ENCODE assay signal across 18 mouse cellular contexts in the genomic region with DNA sequence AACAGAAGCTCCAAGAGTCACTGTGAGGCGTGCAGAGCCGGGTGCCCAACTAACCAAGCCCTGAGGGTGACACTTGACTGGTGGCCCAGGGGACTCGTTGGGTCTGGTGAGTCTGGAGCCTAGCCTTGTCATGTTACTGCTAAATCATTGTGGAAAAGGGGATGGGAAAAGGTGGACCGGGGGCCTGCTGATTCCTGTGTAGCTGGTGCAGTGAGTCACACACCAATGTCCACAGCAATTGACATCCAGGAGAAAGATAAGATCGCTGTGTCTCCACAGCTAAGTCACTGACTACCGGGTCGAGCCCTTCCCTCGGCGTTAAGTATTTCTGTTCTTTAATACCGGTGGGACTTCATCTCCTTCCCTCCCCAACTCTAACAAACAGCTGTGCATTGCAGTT.
"Had no signal": no experiment of that assay in that cellular context is flagged by ENCODE, and none has a peak within 500 bp of the region (broad histone marks: within the 10 kb centered on the region; RNA-seq: fewer than 3 reads in every experiment).

No protein-coding gene starts in this region.

- H3K4me1 ChIP-seq: liver, embryonic 13.5 days; midbrain, embryonic 12.5 days; midbrain, embryonic 15.5 days; neural tube, embryonic 13.5 days had no signal

- H3K4me2 ChIP-seq: liver, embryonic 13.5 days; midbrain, embryonic 12.5 days; midbrain, embryonic 15.5 days; neural tube, embryonic 13.5 days had no signal

- H3K27me3 ChIP-seq: liver, embryonic 13.5 days; midbrain, embryonic 12.5 days; midbrain, embryonic 15.5 days; neural tube, embryonic 13.5 days had no signal

- H3K27ac ChIP-seq: layer of hippocampus, adult 2 months; left cerebral cortex, adult 2 months; liver, embryonic 13.5 days; midbrain, embryonic 12.5 days; midbrain, embryonic 15.5 days; neural tube, embryonic 13.5 days had no signal

- H3K36me3 ChIP-seq: liver, embryonic 13.5 days; midbrain, embryonic 12.5 days; midbrain, embryonic 15.5 days; neural tube, embryonic 13.5 days had no signal

- ATAC-seq: midbrain, embryonic 15.5 days had no signal

- DNase-seq: kidney, adult 18-20 months; kidney, adult 9 months; kidney, postnatal 14 days; layer of hippocampus, adult 9-11 months; liver, embryonic 13.5 days; lung, adult 2 months; lung, postnatal 14 days; lung, postnatal 4 days; right cerebral cortex, postnatal 25 days; thymus, adult 2 months; thymus, postnatal 14 days; thymus, postnatal 4 days had no signal

- H3K9me3 ChIP-seq: liver, embryonic 13.5 days; midbrain, embryonic 12.5 days; midbrain, embryonic 15.5 days; neural tube, embryonic 13.5 days had no signal

- H3K9ac ChIP-seq: liver, embryonic 13.5 days; midbrain, embryonic 12.5 days; midbrain, embryonic 15.5 days; neural tube, embryonic 13.5 days had no signal

- H3K4me3 ChIP-seq: layer of hippocampus, adult 2 months; left cerebral cortex, adult 2 months; liver, embryonic 13.5 days; midbrain, embryonic 12.5 days; midbrain, embryonic 15.5 days; myocyte; neural tube, embryonic 13.5 days had no signal
